Mouse (Mus musculus) left cerebral cortex, postnatal 4 days (tissue): ENCODE measurements around the gene Tnrc18. TPM values are rescaled to one million over a fixed set of nuclear protein-coding genes. Genes with fewer than 3 reads are reported as not detected.

Experiments used
- DNase-seq: peaks from one replicate; pipeline ENCODE4 v3.0.0-alpha.2; 2022
- intact Hi-C: fragments of 180-260 bp; cut with DNase I; formaldehyde crosslinking; loops from one replicate; pipeline ENCODE4 v1.15.1; 2025
- total RNA-seq, 2 experiments: library from RNA; stranded (reverse); gene quantifications; 2 replicates each; pipeline ENCODE4 v1.2.3; 2021

Tnrc18 gene
- total RNA-seq, 2 experiments from 2014 or later, result 232 to 250 TPM

GRCm38 (mm10) chr5:142823096-142824062 lies 5.9 kb upstream of the Tnrc18 start:
- DNase-seq, result peak; percentile 76
- intact Hi-C loops, result no loop called here

GRCm38 (mm10) chr5:142822286-142823095 lies 5.0 kb upstream of the Tnrc18 start:
- intact Hi-C loops, result no loop called here
- peak; percentile 40 for DNase-seq

- DNase-seq, result no peak
- intact Hi-C loops, result no loop called here
Measured at GRCm38 (mm10) chr5:142821974-142822285, 4.5 kb upstream of the Tnrc18 start.

- intact Hi-C loops, result no loop called here
- peak; percentile 93 for DNase-seq
Measured at GRCm38 (mm10) chr5:142821266-142821973, 4.0 kb upstream of the Tnrc18 start.

- peak; percentile 78 for DNase-seq
- intact Hi-C loops, result no loop called here
Measured at GRCm38 (mm10) chr5:142820276-142821265, 3.1 kb upstream of the Tnrc18 start.

- intact Hi-C loops, result no loop called here
Measured at GRCm38 (mm10) chr5:142819385-142820275, 2.2 kb upstream of the Tnrc18 start.

GRCm38 (mm10) chr5:142818435-142819360 lies 1.2 kb upstream of the Tnrc18 start:
- intact Hi-C loops, result no loop called here
- peak; percentile 74 for DNase-seq

More at GRCm38 (mm10) chr5:142819385-142820275, 2.2 kb upstream of the Tnrc18 start:
- DNase-seq, result peak; percentile 82

- intact Hi-C loops, result no loop called here
- peak; percentile 70 for DNase-seq
Measured at GRCm38 (mm10) chr5:142816811-142817523, 495 bp downstream of the Tnrc18 start.

GRCm38 (mm10) chr5:142816031-142816810 lies 1.2 kb downstream of the Tnrc18 start:
- peak; percentile 19 for DNase-seq
- intact Hi-C loops, result no loop called here

GRCm38 (mm10) chr5:142815421-142816001 lies 2.0 kb downstream of the Tnrc18 start:
- DNase-seq, result no peak
- intact Hi-C loops, result no loop called here

- intact Hi-C loops, result loop anchor here (5.0 kb wide), 1 partner anchor 53 kb away; no protein-coding TSS in a partner anchor
- DNase-seq, result peak; percentile 31
Measured at GRCm38 (mm10) chr5:142814711-142815420, 2.6 kb downstream of the Tnrc18 start.

GRCm38 (mm10) chr5:142814161-142814651 lies 3.3 kb downstream of the Tnrc18 start:
- DNase-seq, result peak; percentile 47
- intact Hi-C loops, result loop anchor here (5.0 kb wide), 1 partner anchor 52 kb away; no protein-coding TSS in a partner anchor

- intact Hi-C loops, result loop anchor here (5.0 kb wide), 1 partner anchor 51 kb away; no protein-coding TSS in a partner anchor
- peak; percentile 28 for DNase-seq
Measured at GRCm38 (mm10) chr5:142813722-142814111, 3.7 kb downstream of the Tnrc18 start.

GRCm38 (mm10) chr5:142812976-142813721 lies 4.3 kb downstream of the Tnrc18 start:
- peak; percentile 38 for DNase-seq
- intact Hi-C loops, result loop anchor here (5.0 kb wide), 1 partner anchor 51 kb away; no protein-coding TSS in a partner anchor
